Mouse (Mus musculus): ENCODE results near the gene Thsd4.

DNA sequence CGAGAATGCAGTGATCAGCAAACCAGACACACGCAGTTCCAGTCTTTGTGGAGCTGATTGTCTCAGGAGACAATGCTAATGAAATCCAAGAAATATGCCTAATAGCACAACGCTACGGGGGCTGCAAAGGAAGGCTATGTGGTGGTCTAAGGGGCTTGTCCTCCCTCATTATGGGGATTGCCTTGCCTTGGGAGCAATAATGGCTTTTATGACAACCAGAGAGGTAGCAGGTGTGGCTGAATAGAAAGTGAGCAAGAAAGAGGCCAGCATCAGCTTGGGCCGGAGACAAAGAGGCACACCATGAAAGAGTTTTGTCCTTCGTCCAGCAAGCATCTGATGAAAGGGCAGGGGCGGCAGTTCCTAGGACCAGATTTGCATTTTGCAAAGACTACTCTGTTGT lies 372.9 kb downstream of the Thsd4 start:
- TF ChIP-seq CTCF (IDR thresholded peaks at IDR 0.05; ENCODE audit: low read depth, low read length) (no peak), POLR2A (IDR thresholded peaks at IDR 0.05; ENCODE audit: extremely low read depth, insufficient read depth, low read length) (no peak)
